Mouse (Mus musculus) forebrain, embryonic 14.5 days (tissue): ENCODE data around the gene Gm21992. TPM values are rescaled to one million over a fixed set of nuclear protein-coding genes. Genes with fewer than 3 reads are reported as not detected.

ENCODE experiments used
- polyA plus RNA-seq: library from polyadenylated mRNA; unstranded; fragments of >200 nt; fragmentation: Nextera tagmentation; extraction: Ambion mirVana; gene quantifications from 2 replicates; pipeline ENCODE4 v1.2.1, GENCODE M21; 2014

Gene Gm21992
- polyA plus RNA-seq, 1 experiment from 2014 or later, result 9.4 TPM

Other genes starting within 250 kb of the Gm21992 start
- 12.2 and 12.6 TPM in 2 replicates for gene Lrfn4, start 195.9 kb downstream of the Gm21992 start, polyA plus RNA-seq
- 57.1 and 57.5 TPM in 2 replicates for gene Rce1, start 186.0 kb downstream of the Gm21992 start, polyA plus RNA-seq
- gene Gm960, start 112.9 kb downstream of the Gm21992 start, polyA plus RNA-seq, result 4.1 and 5.0 TPM in 2 replicates
- gene Sptbn2, start 100.4 kb downstream of the Gm21992 start, polyA plus RNA-seq, result 25.0 and 31.9 TPM in 2 replicates
- gene Rbm4b, start 55.1 kb downstream of the Gm21992 start, polyA plus RNA-seq, result 185 and 194 TPM in 2 replicates
- 132 and 140 TPM in 2 replicates for gene Rbm4, start 17.7 kb downstream of the Gm21992 start, polyA plus RNA-seq
- 69.1 and 79.5 TPM in 2 replicates for gene Rbm14, start within 50 bp of the Gm21992 start, polyA plus RNA-seq
- gene Ccs, start 27.7 kb upstream of the Gm21992 start, polyA plus RNA-seq, result 34.3 and 40.1 TPM in 2 replicates
- 0.50 and 0.69 TPM in 2 replicates for gene Ccdc87, start 27.8 kb upstream of the Gm21992 start, polyA plus RNA-seq
- 43.9 and 51.5 TPM in 2 replicates for gene Ctsf, start 43.5 kb upstream of the Gm21992 start, polyA plus RNA-seq
- 0.78 and 0.88 TPM in 2 replicates for gene Actn3, start 66.3 kb upstream of the Gm21992 start, polyA plus RNA-seq
- 11.4 and 12.9 TPM in 2 replicates for gene Zdhhc24, start 67.1 kb upstream of the Gm21992 start, polyA plus RNA-seq
- gene Bbs1, start 95.0 kb upstream of the Gm21992 start, polyA plus RNA-seq, result 9.0 and 14.5 TPM in 2 replicates
- 100.0 and 103 TPM in 2 replicates for gene Dpp3, start 116.7 kb upstream of the Gm21992 start, polyA plus RNA-seq
- gene Peli3, start 131.5 kb upstream of the Gm21992 start, polyA plus RNA-seq, result 4.9 and 7.8 TPM in 2 replicates
- 145 and 148 TPM in 2 replicates for gene Mrpl11, start 150.5 kb upstream of the Gm21992 start, polyA plus RNA-seq
- gene Npas4, start 178.7 kb upstream of the Gm21992 start, polyA plus RNA-seq, result 0.08 and 0.14 TPM in 2 replicates
- gene Slc29a2, start 212.2 kb upstream of the Gm21992 start, polyA plus RNA-seq, result 7.4 and 8.0 TPM in 2 replicates
- gene B4gat1, start 227.2 kb upstream of the Gm21992 start, polyA plus RNA-seq, result 45.4 and 55.1 TPM in 2 replicates
- gene AC124502.3, start 227.3 kb upstream of the Gm21992 start, polyA plus RNA-seq, result 1.2 and 1.7 TPM in 2 replicates
- 56.2 and 56.8 TPM in 2 replicates for gene Brms1, start 229.7 kb upstream of the Gm21992 start, polyA plus RNA-seq
- 1.3 and 1.4 TPM in 2 replicates for gene Rin1, start 238.9 kb upstream of the Gm21992 start, polyA plus RNA-seq